Mouse (Mus musculus): ENCODE results near the gene Frmpd4. TPM values are rescaled to one million over a fixed set of nuclear protein-coding genes. Genes with fewer than 3 reads are reported as not detected.

The Frmpd4 gene
- polyA plus RNA-seq, 1 experiment from 2014 or later = not detected

GRCm38 (mm10) chrX:167808572-167808971, 768.5 kb downstream of the Frmpd4 start:
- 76% methylated on average over 5 of the region's 5 CpGs for WGBS (ENCODE audit: insufficient replicate concordance)
- Histone ChIP-seq H3K27ac (no peak overlapping the region), H3K4me1 (no peaks in the 10 kb centered on the region), H3K4me3 (no peak overlapping the region), H3K9me3 (replicated peaks) (no peaks in the 10 kb centered on the region), H3K36me3 (no peaks in the 10 kb centered on the region), H3K27me3 (replicated peaks) (no peaks in the 10 kb centered on the region), H3K9ac (no peak overlapping the region), H3K4me2 (no peak overlapping the region)
- no peak for ATAC-seq

- H3K4me3 ChIP-seq = no peak overlapping the region
- H3K9me3 ChIP-seq (replicated peaks) = no peaks in the 10 kb centered on the region
- ATAC-seq = no peak
- H3K36me3 ChIP-seq = no peaks in the 10 kb centered on the region
- 0 out of 2 replicates have a peak, but pooled peaks cover 6% of the 10 kb centered on the region for H3K27me3 ChIP-seq (replicated peaks)
- no peak overlapping the region for H3K27ac ChIP-seq
- no peaks in the 10 kb centered on the region for H3K4me1 ChIP-seq
- no peak overlapping the region for H3K4me2 ChIP-seq
- no peak overlapping the region for H3K9ac ChIP-seq
- 47% methylated on average over 2 of the region's 2 CpGs for WGBS (ENCODE audit: insufficient replicate concordance)
Observed at GRCm38 (mm10) chrX:167788737-167789136, 788.3 kb downstream of the Frmpd4 start.

- Histone ChIP-seq H3K36me3 (no peaks in the 10 kb centered on the region), H3K9me3 (replicated peaks) (no peaks in the 10 kb centered on the region), H3K27ac (no peak overlapping the region), H3K9ac (no peak overlapping the region), H3K4me3 (no peak overlapping the region), H3K27me3 (replicated peaks) (no peaks in the 10 kb centered on the region; the same call in 1 of the 2 replicates), H3K4me2 (no peak overlapping the region), H3K4me1 (no peaks in the 10 kb centered on the region)
- no peak for ATAC-seq
Observed at GRCm38 (mm10) chrX:167783526-167783925, 793.5 kb downstream of the Frmpd4 start.

GRCm38 (mm10) chrX:167719564-167719981, 857.5 kb downstream of the Frmpd4 start:
- Histone ChIP-seq H3K9ac (no peak overlapping the region), H3K4me1 (no peaks in the 10 kb centered on the region), H3K27me3 (replicated peaks) (peaks cover 6% of the 10 kb centered on the region; the same call in 1 of the 2 replicates), H3K4me3 (no peak overlapping the region), H3K4me2 (no peak overlapping the region), H3K27ac (no peak overlapping the region), H3K9me3 (replicated peaks) (no peaks in the 10 kb centered on the region), H3K36me3 (no peaks in the 10 kb centered on the region)
- WGBS (ENCODE audit: insufficient replicate concordance) = 81% methylated on average over 3 of the region's 3 CpGs
- ATAC-seq = no peak

DNA sequence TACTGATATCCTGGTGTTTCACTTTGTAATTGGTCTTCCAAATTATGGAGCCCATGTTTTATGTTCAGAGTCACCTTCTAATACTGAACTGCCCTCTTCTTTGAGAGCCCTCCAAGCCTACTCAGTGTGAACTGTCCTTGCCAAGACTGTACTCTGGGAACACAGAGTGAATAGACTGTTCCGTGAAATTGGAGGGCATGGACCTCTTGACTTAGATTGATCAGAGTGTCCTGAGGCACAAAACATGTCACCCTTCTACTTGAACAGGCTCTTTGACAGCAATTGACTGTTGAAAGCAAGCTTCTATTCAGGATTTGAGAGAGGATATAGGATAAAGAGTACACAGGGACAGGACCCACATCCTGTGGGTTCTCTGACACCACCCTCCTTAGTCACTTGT, 857.9 kb downstream of the Frmpd4 start:
- Histone ChIP-seq H3K4me3 (no peak overlapping the region), H3K9me3 (replicated peaks) (no peaks in the 10 kb centered on the region), H3K27ac (no peak overlapping the region), H3K4me1 (no peaks in the 10 kb centered on the region), H3K36me3 (no peaks in the 10 kb centered on the region), H3K4me2 (no peak overlapping the region), H3K27me3 (replicated peaks) (peaks cover 6% of the 10 kb centered on the region; the same call in 1 of the 2 replicates), H3K9ac (no peak overlapping the region)
- WGBS (ENCODE audit: insufficient replicate concordance) = 62% methylated on average over 1 of the region's 1 CpGs
- ATAC-seq = no peak

- ATAC-seq = no peak
- WGBS (ENCODE audit: insufficient replicate concordance) = 47% methylated on average over 5 of the region's 5 CpGs
- Histone ChIP-seq H3K4me3 (no peak overlapping the region), H3K27ac (no peak overlapping the region), H3K27me3 (replicated peaks) (no peaks in the 10 kb centered on the region), H3K36me3 (no peaks in the 10 kb centered on the region), H3K4me1 (no peaks in the 10 kb centered on the region), H3K4me2 (no peak overlapping the region), H3K9me3 (replicated peaks) (no peaks in the 10 kb centered on the region), H3K9ac (no peak overlapping the region)
Observed at GRCm38 (mm10) chrX:167654806-167655495, 922.1 kb downstream of the Frmpd4 start.

DNA sequence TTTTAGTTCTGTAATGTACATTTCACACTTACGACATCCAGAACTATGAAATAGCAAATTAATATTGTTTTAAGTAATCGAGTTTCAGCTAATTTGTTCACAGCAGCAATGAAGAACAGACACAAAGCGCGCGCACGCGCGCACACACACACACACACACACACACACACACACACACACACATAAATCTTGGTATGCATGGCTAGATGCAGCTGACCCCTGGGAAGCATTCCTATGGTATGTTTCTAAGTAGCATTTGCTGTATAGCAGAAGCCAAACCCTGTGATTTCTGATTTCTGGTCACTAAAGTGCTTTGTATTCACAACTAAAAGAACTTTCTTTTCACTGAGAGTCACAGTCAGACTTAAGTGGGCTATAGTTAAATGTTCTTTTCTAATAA, 922.8 kb downstream of the Frmpd4 start:
- Histone ChIP-seq H3K36me3 (no peaks in the 10 kb centered on the region), H3K4me1 (no peaks in the 10 kb centered on the region), H3K4me2 (no peak overlapping the region), H3K9ac (no peak overlapping the region), H3K9me3 (replicated peaks) (no peaks in the 10 kb centered on the region), H3K27me3 (replicated peaks) (no peaks in the 10 kb centered on the region), H3K4me3 (no peak overlapping the region), H3K27ac (no peak overlapping the region)
- no peak for ATAC-seq
- WGBS (ENCODE audit: insufficient replicate concordance) = 86% methylated on average over 8 of the region's 8 CpGs

DNA sequence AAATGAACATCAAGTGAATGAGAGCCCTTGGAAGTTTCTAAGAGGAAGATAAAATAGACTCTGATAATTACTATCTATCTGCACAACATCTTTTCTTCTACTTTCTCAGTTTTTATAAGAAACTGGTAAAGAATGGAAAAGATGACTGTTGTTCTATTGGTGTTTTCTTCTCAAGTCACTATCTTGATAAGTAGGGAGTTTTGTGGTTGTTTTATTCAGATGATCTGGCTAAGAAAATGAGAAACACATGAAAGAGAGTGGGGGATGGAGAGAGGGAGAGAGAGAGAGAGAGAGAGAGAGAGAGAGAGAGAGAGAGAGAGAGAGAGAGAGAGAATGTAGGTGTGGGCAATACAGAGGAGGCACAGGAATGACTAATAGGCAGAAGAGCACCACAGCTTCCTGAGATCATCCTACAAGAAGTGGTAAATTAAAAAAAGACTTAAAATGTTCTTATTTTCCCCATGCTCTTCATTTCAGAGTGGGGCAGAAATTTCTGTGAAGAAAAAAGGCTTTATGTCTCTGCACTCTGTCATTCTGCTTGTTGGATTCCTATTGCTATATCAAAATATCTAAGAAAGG, 979.3 kb downstream of the Frmpd4 start:
- Histone ChIP-seq H3K4me1 (no peaks in the 10 kb centered on the region), H3K27me3 (replicated peaks) (no peaks in the 10 kb centered on the region), H3K9me3 (replicated peaks) (no peaks in the 10 kb centered on the region), H3K4me3 (no peak overlapping the region), H3K9ac (no peak overlapping the region), H3K36me3 (no peaks in the 10 kb centered on the region), H3K27ac (no peak overlapping the region), H3K4me2 (no peak overlapping the region)
- no peak for ATAC-seq

DNA sequence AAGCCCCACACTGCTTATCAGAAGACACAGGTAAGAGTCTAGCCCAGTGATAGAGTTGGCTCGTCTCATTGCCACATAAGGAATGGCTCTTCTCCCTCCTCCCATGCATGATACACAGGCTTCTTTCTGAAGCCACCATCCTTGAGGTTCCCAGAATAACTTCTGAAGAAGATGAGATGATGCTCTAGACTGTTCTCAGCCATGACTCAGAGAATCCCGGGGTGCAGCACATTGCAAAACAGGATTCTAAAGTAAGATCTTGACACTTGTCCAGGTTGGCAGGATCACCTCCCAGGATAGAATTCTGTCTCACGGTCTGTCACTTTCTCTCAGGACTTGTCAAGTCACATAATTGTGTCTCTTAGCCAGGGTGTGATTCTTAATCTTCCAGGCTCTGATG, 1024.2 kb downstream of the Frmpd4 start:
- Histone ChIP-seq H3K27me3 (replicated peaks) (no peaks in the 10 kb centered on the region), H3K9me3 (replicated peaks) (no peaks in the 10 kb centered on the region), H3K36me3 (no peaks in the 10 kb centered on the region), H3K27ac (no peak overlapping the region), H3K4me2 (no peak overlapping the region), H3K4me1 (no peaks in the 10 kb centered on the region), H3K4me3 (no peak overlapping the region), H3K9ac (no peak overlapping the region)
- 79% methylated on average over 3 of the region's 3 CpGs for WGBS (ENCODE audit: insufficient replicate concordance)
- ATAC-seq = no peak

- Histone ChIP-seq H3K36me3 (no peaks in the 10 kb centered on the region), H3K27me3 (replicated peaks) (0 out of 2 replicates have a peak, but pooled peaks cover 3% of the 10 kb centered on the region), H3K9ac (no peak overlapping the region), H3K4me2 (no peak overlapping the region), H3K4me1 (no peaks in the 10 kb centered on the region), H3K27ac (no peak overlapping the region), H3K4me3 (no peak overlapping the region), H3K9me3 (replicated peaks) (no peaks in the 10 kb centered on the region)
- no peak for ATAC-seq
- WGBS (ENCODE audit: insufficient replicate concordance) = 47% methylated on average over 3 of the region's 3 CpGs
Observed at GRCm38 (mm10) chrX:167523151-167523550, 1053.9 kb downstream of the Frmpd4 start.

- H3K27me3 ChIP-seq (replicated peaks) = 0 out of 2 replicates have a peak, but pooled peaks cover 3% of the 10 kb centered on the region
- 69% methylated on average over 4 of the region's 4 CpGs for WGBS (ENCODE audit: insufficient replicate concordance)
- H3K4me3 ChIP-seq = no peak overlapping the region
- no peaks in the 10 kb centered on the region for H3K4me1 ChIP-seq
- ATAC-seq = no peak
- H3K9ac ChIP-seq = no peak overlapping the region
- no peak overlapping the region for H3K4me2 ChIP-seq
- no peaks in the 10 kb centered on the region for H3K9me3 ChIP-seq (replicated peaks)
- no peak overlapping the region for H3K27ac ChIP-seq
- H3K36me3 ChIP-seq = no peaks in the 10 kb centered on the region
Observed at GRCm38 (mm10) chrX:167522528-167522927, 1054.5 kb downstream of the Frmpd4 start.

DNA sequence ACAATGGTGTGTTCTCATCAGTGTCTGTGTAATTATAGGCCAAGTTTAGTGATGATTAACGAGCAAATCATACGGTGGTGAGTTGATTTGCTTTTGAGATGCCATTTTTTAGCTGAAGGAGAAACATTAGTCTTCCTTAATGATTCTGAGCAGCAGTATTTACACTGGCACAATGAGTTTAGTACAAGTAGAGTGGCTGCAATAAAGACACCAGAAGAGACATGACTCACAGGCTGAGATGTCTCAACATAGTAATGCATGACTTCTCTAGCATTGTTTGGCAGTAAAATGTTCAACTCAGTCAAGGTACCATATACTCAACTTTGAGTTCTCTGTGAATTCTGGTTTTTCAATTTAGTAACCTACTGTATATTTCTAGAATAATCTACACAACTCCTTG, 1058.6 kb downstream of the Frmpd4 start:
- H3K4me2 ChIP-seq = no peak overlapping the region
- H3K9ac ChIP-seq = no peak overlapping the region
- no peaks in the 10 kb centered on the region for H3K4me1 ChIP-seq
- ATAC-seq = no peak
- 0 out of 2 replicates have a peak, but pooled peaks cover 3% of the 10 kb centered on the region for H3K27me3 ChIP-seq (replicated peaks)
- no peak overlapping the region for H3K4me3 ChIP-seq
- 79% methylated on average over 2 of the region's 2 CpGs for WGBS (ENCODE audit: insufficient replicate concordance)
- H3K9me3 ChIP-seq (replicated peaks) = no peaks in the 10 kb centered on the region
- no peaks in the 10 kb centered on the region for H3K36me3 ChIP-seq
- H3K27ac ChIP-seq = no peak overlapping the region

DNA sequence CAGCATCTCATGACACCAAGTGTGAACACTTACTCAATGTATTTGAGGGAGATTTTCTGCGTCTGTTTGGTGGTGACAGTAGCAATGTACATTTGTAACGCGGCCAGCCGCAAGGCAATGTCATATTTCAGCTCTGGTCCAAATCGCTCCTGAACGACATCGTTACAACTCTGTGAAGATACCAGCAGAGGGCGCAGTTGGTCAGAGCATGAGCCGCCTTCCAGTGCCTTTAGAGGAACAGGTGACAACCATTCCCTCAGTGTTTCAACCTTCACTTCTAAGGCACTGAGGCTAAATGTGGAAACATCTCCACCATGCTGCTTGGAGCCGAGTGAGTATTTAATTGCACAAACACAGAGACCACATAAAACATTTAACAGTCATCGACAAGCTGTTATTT, 1079.3 kb downstream of the Frmpd4 start:
- H3K9me3 ChIP-seq (replicated peaks) = no peaks in the 10 kb centered on the region
- WGBS (ENCODE audit: insufficient replicate concordance) = 35% methylated on average over 11 of the region's 11 CpGs
- no peak overlapping the region for H3K27ac ChIP-seq
- H3K27me3 ChIP-seq (replicated peaks) = peaks cover 15% of the 10 kb centered on the region; the same call in 1 of the 2 replicates
- H3K4me2 ChIP-seq = no peak overlapping the region
- no peaks in the 10 kb centered on the region for H3K4me1 ChIP-seq
- no peak for ATAC-seq
- H3K4me3 ChIP-seq = no peak overlapping the region
- no peaks in the 10 kb centered on the region for H3K36me3 ChIP-seq
- no peak overlapping the region for H3K9ac ChIP-seq
